Mouse (Mus musculus): Measurements from ENCODE around the gene Zpr1.

DNA sequence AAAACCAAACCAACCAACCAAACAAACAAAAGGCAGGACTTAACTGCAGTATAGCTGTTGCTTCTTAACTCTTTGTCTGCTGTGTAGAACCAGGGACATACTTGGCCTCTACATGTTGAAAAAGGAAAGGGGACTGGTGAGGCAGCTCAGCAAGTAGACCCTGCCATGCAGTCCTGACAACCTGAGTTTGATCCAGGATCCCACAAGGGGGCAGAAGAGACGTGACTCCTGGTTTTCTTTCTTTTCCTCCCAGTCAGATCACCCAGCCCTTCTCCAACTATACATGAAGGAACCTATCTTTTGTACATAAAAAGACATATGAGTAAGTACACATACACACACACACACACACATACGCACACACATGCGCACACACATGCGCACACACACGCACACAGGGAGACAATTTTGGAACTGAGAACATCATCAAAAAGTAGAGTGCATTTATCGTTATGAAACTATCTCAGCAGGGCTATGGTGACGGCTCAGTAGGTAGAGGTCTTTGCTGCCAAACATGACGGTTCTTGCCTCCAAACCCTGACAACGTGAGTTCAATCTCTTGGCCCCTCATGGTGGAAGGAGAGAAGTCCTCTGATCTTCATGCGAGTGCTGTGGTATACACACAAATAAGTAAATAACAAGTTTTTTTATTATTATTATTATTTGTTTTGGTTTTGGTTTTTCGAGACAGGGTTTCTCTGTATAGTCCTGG, 54.0 kb downstream of the Zpr1 start:
- TF ChIP-seq CTCF (IDR thresholded peaks at IDR 0.05; ENCODE audit: low read depth) = no peak
- TF ChIP-seq EP300 (IDR thresholded peaks at IDR 0.05; ENCODE audit: low read depth) = no peak
